Mouse (Mus musculus): ENCODE measurements around the gene Pter. TPM values are rescaled to one million over a fixed set of nuclear protein-coding genes. Genes with fewer than 3 reads are reported as not detected.
A peak's percentile ranks its signal among the peaks of the same experiment; 100 is the strongest.

The Pter gene
- total RNA-seq (2015; ENCODE audit: low replicate concordance) (0.58 TPM in 1 of 2 replicates, not detected in the other), total RNA-seq (2017; ENCODE audit: low replicate concordance) (1.0 and 4.3 TPM in 2 replicates)

- peak; percentile 95 for ATAC-seq (replicated peaks; ENCODE audit: low FRiP score, poor library complexity, severe bottlenecking)
Measured at GRCm38 (mm10) chr2:12923804-12924591, at the start of gene Pter. Gene Pter (plus strand): TSS chr2:12924041.

- ATAC-seq (replicated peaks; ENCODE audit: low FRiP score, poor library complexity, severe bottlenecking): no peak
Measured at GRCm38 (mm10) chr2:12874232-12874631, 49.6 kb upstream of the Pter start.

GRCm38 (mm10) chr2:12879492-12879891, 44.3 kb upstream of the Pter start:
- no peak for ATAC-seq (replicated peaks; ENCODE audit: low FRiP score, poor library complexity, severe bottlenecking)

GRCm38 (mm10) chr2:12881009-12881408, 42.8 kb upstream of the Pter start:
- no peak for ATAC-seq (replicated peaks; ENCODE audit: low FRiP score, poor library complexity, severe bottlenecking)

- ATAC-seq (replicated peaks; ENCODE audit: low FRiP score, poor library complexity, severe bottlenecking): no peak
Measured at GRCm38 (mm10) chr2:12883276-12883914, 40.4 kb upstream of the Pter start.

GRCm38 (mm10) chr2:12887015-12887414, 36.8 kb upstream of the Pter start:
- ATAC-seq (replicated peaks; ENCODE audit: low FRiP score, poor library complexity, severe bottlenecking): no peak

- ATAC-seq (replicated peaks; ENCODE audit: low FRiP score, poor library complexity, severe bottlenecking): no peak
Measured at GRCm38 (mm10) chr2:12905786-12906185, 18.1 kb upstream of the Pter start.

GRCm38 (mm10) chr2:12925643-12926042, 1.8 kb downstream of the Pter start:
- no peak for ATAC-seq (replicated peaks; ENCODE audit: low FRiP score, poor library complexity, severe bottlenecking)

GRCm38 (mm10) chr2:12930338-12930737, 6.5 kb downstream of the Pter start:
- no peak for ATAC-seq (replicated peaks; ENCODE audit: low FRiP score, poor library complexity, severe bottlenecking)

- ATAC-seq (replicated peaks; ENCODE audit: low FRiP score, poor library complexity, severe bottlenecking): no peak
Measured at GRCm38 (mm10) chr2:12933905-12934304, 10.1 kb downstream of the Pter start.

- ATAC-seq (replicated peaks; ENCODE audit: low FRiP score, poor library complexity, severe bottlenecking): no peak
Measured at GRCm38 (mm10) chr2:12935286-12935685, 11.4 kb downstream of the Pter start.

- ATAC-seq (replicated peaks; ENCODE audit: low FRiP score, poor library complexity, severe bottlenecking): no peak
Measured at GRCm38 (mm10) chr2:12937461-12938217, 13.8 kb downstream of the Pter start.

GRCm38 (mm10) chr2:12938641-12939040, 14.8 kb downstream of the Pter start:
- no peak for ATAC-seq (replicated peaks; ENCODE audit: low FRiP score, poor library complexity, severe bottlenecking)

GRCm38 (mm10) chr2:12956703-12957424, 33.0 kb downstream of the Pter start:
- ATAC-seq (replicated peaks; ENCODE audit: low FRiP score, poor library complexity, severe bottlenecking): no peak

GRCm38 (mm10) chr2:12970049-12970724, 46.3 kb downstream of the Pter start:
- ATAC-seq (replicated peaks; ENCODE audit: low FRiP score, poor library complexity, severe bottlenecking): no peak

GRCm38 (mm10) chr2:12973752-12974151, 49.9 kb downstream of the Pter start:
- no peak for ATAC-seq (replicated peaks; ENCODE audit: low FRiP score, poor library complexity, severe bottlenecking)

- no peak for ATAC-seq (replicated peaks; ENCODE audit: low FRiP score, poor library complexity, severe bottlenecking)
Measured at GRCm38 (mm10) chr2:12977367-12977766, 53.5 kb downstream of the Pter start.

- no peak for ATAC-seq (replicated peaks; ENCODE audit: low FRiP score, poor library complexity, severe bottlenecking)
Measured at GRCm38 (mm10) chr2:12978771-12979170, 54.9 kb downstream of the Pter start.
